Mouse (Mus musculus) central nervous system, embryonic 11.5 days (tissue): ENCODE data around the gene Olfr393. TPM values are rescaled to one million over a fixed set of nuclear protein-coding genes. Genes with fewer than 3 reads are reported as not detected.

Experiments used
- polyA plus RNA-seq: library from polyadenylated mRNA; depleted of rRNA; stranded (reverse); fragments of >200 nt; gene quantifications from 2 replicates; pipeline ENCODE4 v1.2.3, GENCODE M21; 2012; rRNA removed

Gene Olfr393
- not detected in 2 replicates for polyA plus RNA-seq

GRCm38 (mm10) chr11:73851354-73851753 is at the start of gene Olfr393:
TSS of gene Olfr393 (minus strand) at chr11:73851454.

GRCm38 (mm10) chr11:73890671-73891070 is 39.4 kb upstream of the Olfr393 start, which contains the start of gene Olfr394:
TSS of gene Olfr394 (minus strand) at chr11:73890771.

GRCm38 (mm10) chr11:73816949-73817348 is 34.3 kb downstream of the Olfr393 start, which contains the start of gene Olfr392:
TSS of gene Olfr392 (minus strand) at chr11:73817049.

GRCm38 (mm10) chr11:73802952-73803351 is 48.3 kb downstream of the Olfr393 start, which contains the start of gene Olfr391-ps:
TSS of gene Olfr391-ps (minus strand) at chr11:73803052.

Other genes starting within 250 kb of the Olfr393 start
- not detected in 2 replicates for gene Zfp735, start 162.7 kb downstream of the Olfr393 start, polyA plus RNA-seq
- not detected in 2 replicates for gene Olfr389, start 70.7 kb downstream of the Olfr393 start, polyA plus RNA-seq
- gene Olfr390, start 68.5 kb downstream of the Olfr393 start, polyA plus RNA-seq = not detected in 2 replicates
- not detected in 2 replicates for gene Olfr391-ps, start 48.4 kb downstream of the Olfr393 start, polyA plus RNA-seq
- gene Olfr392, start 34.4 kb downstream of the Olfr393 start, polyA plus RNA-seq = not detected in 2 replicates
- gene Olfr394, start 39.3 kb upstream of the Olfr393 start, polyA plus RNA-seq = not detected in 2 replicates
- not detected in 2 replicates for gene Olfr395, start 57.8 kb upstream of the Olfr393 start, polyA plus RNA-seq
- gene Olfr23, start 85.2 kb upstream of the Olfr393 start, polyA plus RNA-seq = not detected in 2 replicates
- gene Olfr397, start 109.4 kb upstream of the Olfr393 start, polyA plus RNA-seq = not detected in 2 replicates
- gene Olfr398, start 139.0 kb upstream of the Olfr393 start, polyA plus RNA-seq = not detected in 2 replicates
- not detected in 2 replicates for gene Olfr139, start 205.1 kb upstream of the Olfr393 start, polyA plus RNA-seq
- not detected in 2 replicates for gene Olfr399, start 205.2 kb upstream of the Olfr393 start, polyA plus RNA-seq
- not detected in 2 replicates for gene Zfp616, start 218.5 kb upstream of the Olfr393 start, polyA plus RNA-seq